Mouse (Mus musculus): Measurements from ENCODE around the gene Cacna1b.

GRCm38 (mm10) chr2:24668598-24668997 is 94.4 kb downstream of the Cacna1b start:
- TF ChIP-seq CTCF (conservative IDR thresholded peaks at IDR 0.05; ENCODE audit: low read length) (no peak), NANOG (IDR thresholded peaks at IDR 0.05; ENCODE audit: borderline replicate concordance, low read length) (no peak)

All from E14TG2a.4 (cell line).